Mouse (Mus musculus): ENCODE results near the gene Gm28635. TPM values are rescaled to one million over a fixed set of nuclear protein-coding genes. Genes with fewer than 3 reads are reported as not detected.

Gm28635 gene
- polyA plus RNA-seq (2015; fragmentation: Nextera tagmentation; extraction: Ambion mirVana) = not detected in 2 replicates

- Histone ChIP-seq H3K4me2 (ENCODE audit: low read length) (peak within 1 kb of the TSS; percentile 67), H3K4me3 (ENCODE audit: low read depth, low read length) (peak within 1 kb of the TSS; percentile 98), H3K9ac (ENCODE audit: low read depth, low read length) (peak within 1 kb of the TSS; percentile 83), H3K36me3 (ENCODE audit: control insufficient read depth, insufficient read depth, low read length) (no peaks in the 10 kb centered on the region; the same call in 1 of the 2 replicates), H3K4me1 (ENCODE audit: control insufficient read depth, insufficient read depth, low read length) (peaks cover 21% of the 10 kb centered on the region), H3K27me3 (ENCODE audit: control insufficient read depth, insufficient read depth, low read depth, low read length) (no peaks in the 10 kb centered on the region), H3K9me3 (replicated peaks; ENCODE audit: control insufficient read depth, low read length, poor library complexity, severe bottlenecking) (no peaks in the 10 kb centered on the region), H3K27ac (ENCODE audit: low read length) (peak within 1 kb of the TSS; percentile 86)
- peak; percentile 100 for ATAC-seq
- under 1% methylated on average over 43 of the region's 44 CpGs for WGBS
Observed at GRCm38 (mm10) chr2:84677968-84678880, at the start of gene Gm28635, which contains the start of gene Med19. Gene Gm28635, minus strand, starts transcription at chr2:84678041. Gene Med19, plus strand, starts transcription at chr2:84678402.

DNA sequence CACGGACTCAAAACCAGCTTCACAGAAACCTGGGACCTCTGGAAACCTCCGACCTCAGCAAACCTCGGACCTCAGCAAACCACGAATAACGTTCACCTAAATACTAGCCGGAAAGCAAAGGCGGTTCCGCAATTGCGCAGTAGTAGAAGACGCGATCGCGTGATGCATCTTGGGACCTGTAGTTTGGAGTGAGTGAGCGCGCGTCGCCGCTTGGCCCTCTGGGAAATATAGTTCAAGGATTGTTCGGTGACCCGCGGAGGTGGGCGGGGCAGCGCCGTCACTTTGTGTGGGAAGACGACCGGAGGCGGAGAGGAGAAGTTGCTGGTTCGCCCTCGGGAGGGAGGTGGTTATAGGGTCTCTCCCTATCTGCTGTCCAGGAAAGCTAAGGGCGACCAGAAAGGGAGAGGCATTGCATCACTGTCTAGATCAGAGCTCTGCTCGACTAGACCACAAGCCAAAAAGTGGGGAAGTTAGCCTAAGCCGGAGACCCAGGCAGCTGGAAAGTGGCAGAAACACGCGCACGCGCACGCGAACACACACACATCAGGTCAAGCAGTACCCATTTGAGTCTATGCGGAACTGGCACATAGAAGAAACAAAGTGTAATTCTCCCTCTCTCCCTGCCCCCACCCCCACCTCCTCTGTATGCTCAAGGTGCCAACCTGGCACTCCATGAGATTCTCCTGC, 49.5 kb upstream of the Gm28635 start, which contains the start of gene Clp1:
Gene Clp1, minus strand, starts transcription at position 179 of the 687 bp plus-strand sequence.
- WGBS = under 1% methylated on average over 39 of the region's 39 CpGs

GRCm38 (mm10) chr2:84726716-84727115, 48.9 kb upstream of the Gm28635 start:
- Histone ChIP-seq H3K36me3 (ENCODE audit: control insufficient read depth, insufficient read depth, low read length) (peaks cover 8% of the 10 kb centered on the region), H3K27me3 (ENCODE audit: control insufficient read depth, insufficient read depth, low read depth, low read length) (no peaks in the 10 kb centered on the region), H3K4me1 (ENCODE audit: control insufficient read depth, insufficient read depth, low read length) (peaks cover 28% of the 10 kb centered on the region), H3K9ac (ENCODE audit: low read depth, low read length) (peak overlapping the region; percentile 65), H3K4me2 (ENCODE audit: low read length) (peak overlapping the region; percentile 83), H3K27ac (ENCODE audit: low read length) (peak overlapping the region; percentile 6; the same call in 1 of the 2 replicates), H3K9me3 (replicated peaks; ENCODE audit: control insufficient read depth, low read length, poor library complexity, severe bottlenecking) (no peaks in the 10 kb centered on the region), H3K4me3 (ENCODE audit: low read depth, low read length) (peak overlapping the region; percentile 59)
- 3% methylated on average over 9 of the region's 9 CpGs for WGBS
- ATAC-seq = peak; percentile 7

More for the DNA sequence above, 49.5 kb upstream of the Gm28635 start, which contains the start of gene Clp1:
- peaks cover 28% of the 10 kb centered on the region for H3K4me1 ChIP-seq (ENCODE audit: control insufficient read depth, insufficient read depth, low read length)
- H3K36me3 ChIP-seq (ENCODE audit: control insufficient read depth, insufficient read depth, low read length) = peaks cover 8% of the 10 kb centered on the region
- peak; percentile 96 for ATAC-seq
- H3K9me3 ChIP-seq (replicated peaks; ENCODE audit: control insufficient read depth, low read length, poor library complexity, severe bottlenecking) = no peaks in the 10 kb centered on the region
- H3K4me2 ChIP-seq (ENCODE audit: low read length) = peak within 1 kb of the TSS; percentile 83
- H3K27ac ChIP-seq (ENCODE audit: low read length) = peak within 1 kb of the TSS; percentile 82
- H3K27me3 ChIP-seq (ENCODE audit: control insufficient read depth, insufficient read depth, low read depth, low read length) = no peaks in the 10 kb centered on the region
- peak within 1 kb of the TSS; percentile 65 for H3K9ac ChIP-seq (ENCODE audit: low read depth, low read length)
- H3K4me3 ChIP-seq (ENCODE audit: low read depth, low read length) = peak within 1 kb of the TSS; percentile 59

- Histone ChIP-seq H3K9ac (ENCODE audit: low read depth, low read length) (no peak overlapping the region), H3K9me3 (replicated peaks; ENCODE audit: control insufficient read depth, low read length, poor library complexity, severe bottlenecking) (no peaks in the 10 kb centered on the region), H3K27me3 (ENCODE audit: control insufficient read depth, insufficient read depth, low read depth, low read length) (no peaks in the 10 kb centered on the region), H3K27ac (ENCODE audit: low read length) (no peak overlapping the region), H3K4me2 (ENCODE audit: low read length) (no peak overlapping the region), H3K36me3 (ENCODE audit: control insufficient read depth, insufficient read depth, low read length) (peaks cover 11% of the 10 kb centered on the region), H3K4me3 (ENCODE audit: low read depth, low read length) (no peak overlapping the region), H3K4me1 (ENCODE audit: control insufficient read depth, insufficient read depth, low read length) (peaks cover 30% of the 10 kb centered on the region)
- no peak for ATAC-seq
- WGBS = 94% methylated on average over 10 of the region's 10 CpGs
Observed at GRCm38 (mm10) chr2:84725770-84726169, 47.9 kb upstream of the Gm28635 start.

GRCm38 (mm10) chr2:84723856-84724255, 46.0 kb upstream of the Gm28635 start:
- Histone ChIP-seq H3K36me3 (ENCODE audit: control insufficient read depth, insufficient read depth, low read length) (peaks cover 11% of the 10 kb centered on the region), H3K9me3 (replicated peaks; ENCODE audit: control insufficient read depth, low read length, poor library complexity, severe bottlenecking) (no peaks in the 10 kb centered on the region), H3K4me3 (ENCODE audit: low read depth, low read length) (no peak overlapping the region), H3K4me1 (ENCODE audit: control insufficient read depth, insufficient read depth, low read length) (peaks cover 30% of the 10 kb centered on the region), H3K27ac (ENCODE audit: low read length) (no peak overlapping the region), H3K4me2 (ENCODE audit: low read length) (no peak overlapping the region), H3K9ac (ENCODE audit: low read depth, low read length) (no peak overlapping the region), H3K27me3 (ENCODE audit: control insufficient read depth, insufficient read depth, low read depth, low read length) (no peaks in the 10 kb centered on the region)
- WGBS = 96% methylated on average over 14 of the region's 14 CpGs
- ATAC-seq = no peak

GRCm38 (mm10) chr2:84721182-84721581, 43.3 kb upstream of the Gm28635 start:
- ATAC-seq = no peak
- H3K27ac ChIP-seq (ENCODE audit: low read length) = no peak overlapping the region
- H3K4me1 ChIP-seq (ENCODE audit: control insufficient read depth, insufficient read depth, low read length) = peaks cover 25% of the 10 kb centered on the region
- H3K4me3 ChIP-seq (ENCODE audit: low read depth, low read length) = no peak overlapping the region
- WGBS = 86% methylated on average over 3 of the region's 3 CpGs
- H3K9ac ChIP-seq (ENCODE audit: low read depth, low read length) = no peak overlapping the region
- H3K9me3 ChIP-seq (replicated peaks; ENCODE audit: control insufficient read depth, low read length, poor library complexity, severe bottlenecking) = no peaks in the 10 kb centered on the region
- H3K4me2 ChIP-seq (ENCODE audit: low read length) = no peak overlapping the region
- no peaks in the 10 kb centered on the region for H3K27me3 ChIP-seq (ENCODE audit: control insufficient read depth, insufficient read depth, low read depth, low read length)
- peaks cover 11% of the 10 kb centered on the region for H3K36me3 ChIP-seq (ENCODE audit: control insufficient read depth, insufficient read depth, low read length)

GRCm38 (mm10) chr2:84720718-84721117, 42.9 kb upstream of the Gm28635 start:
- 98% methylated on average over 2 of the region's 2 CpGs for WGBS
- no peaks in the 10 kb centered on the region for H3K9me3 ChIP-seq (replicated peaks; ENCODE audit: control insufficient read depth, low read length, poor library complexity, severe bottlenecking)
- H3K9ac ChIP-seq (ENCODE audit: low read depth, low read length) = no peak overlapping the region
- H3K27me3 ChIP-seq (ENCODE audit: control insufficient read depth, insufficient read depth, low read depth, low read length) = no peaks in the 10 kb centered on the region
- peaks cover 20% of the 10 kb centered on the region for H3K4me1 ChIP-seq (ENCODE audit: control insufficient read depth, insufficient read depth, low read length)
- H3K4me2 ChIP-seq (ENCODE audit: low read length) = no peak overlapping the region
- H3K4me3 ChIP-seq (ENCODE audit: low read depth, low read length) = no peak overlapping the region
- H3K27ac ChIP-seq (ENCODE audit: low read length) = no peak overlapping the region
- H3K36me3 ChIP-seq (ENCODE audit: control insufficient read depth, insufficient read depth, low read length) = peaks cover 11% of the 10 kb centered on the region
- ATAC-seq = no peak

- H3K4me1 ChIP-seq (ENCODE audit: control insufficient read depth, insufficient read depth, low read length) = peaks cover 18% of the 10 kb centered on the region
- ATAC-seq = no peak
- H3K4me2 ChIP-seq (ENCODE audit: low read length) = no peak overlapping the region
- no peak overlapping the region for H3K9ac ChIP-seq (ENCODE audit: low read depth, low read length)
- H3K36me3 ChIP-seq (ENCODE audit: control insufficient read depth, insufficient read depth, low read length) = 0 out of 2 replicates have a peak, but pooled peaks cover 3% of the 10 kb centered on the region
- H3K9me3 ChIP-seq (replicated peaks; ENCODE audit: control insufficient read depth, low read length, poor library complexity, severe bottlenecking) = no peaks in the 10 kb centered on the region
- 96% methylated on average over 4 of the region's 4 CpGs for WGBS
- no peak overlapping the region for H3K4me3 ChIP-seq (ENCODE audit: low read depth, low read length)
- H3K27me3 ChIP-seq (ENCODE audit: control insufficient read depth, insufficient read depth, low read depth, low read length) = no peaks in the 10 kb centered on the region
- H3K27ac ChIP-seq (ENCODE audit: low read length) = no peak overlapping the region
Observed at GRCm38 (mm10) chr2:84717357-84717756, 39.5 kb upstream of the Gm28635 start.

Measured in midbrain, embryonic 16.5 days (tissue).